Mouse (Mus musculus) midbrain, embryonic 12.5 days (tissue): ENCODE data around the gene Casp6. TPM values are rescaled to one million over a fixed set of nuclear protein-coding genes. Genes with fewer than 3 reads are reported as not detected.

Experiments
- ATAC-seq: fragments of 200-750 bp; cut with Nextera tagmentation; 2 replicates; pipeline ENCODE4 v1.8.0; 2017; ENCODE audit warnings: low read depth, moderate TSS enrichment, moderate library complexity; ENCODE audit not compliant: low FRiP score
- H3K27ac ChIP-seq: fragments of 300-500 bp; sonication (generic); replicated peaks from 2 replicates; pipeline ENCODE4 v1.5.1; 2016; ENCODE audit warnings: mild to moderate bottlenecking
- H3K27me3 ChIP-seq: fragments of 300-500 bp; sonication (generic); 2 replicates; pipeline ENCODE4 v1.6.1; 2016; ENCODE audit warnings: mild to moderate bottlenecking
- H3K36me3 ChIP-seq: fragments of 300-500 bp; sonication (generic); 2 replicates; pipeline ENCODE4 v1.6.1; 2016
- H3K4me1 ChIP-seq: fragments of 300-500 bp; sonication (generic); 2 replicates; pipeline ENCODE4 v1.6.1; 2016
- H3K4me2 ChIP-seq: fragments of 300-500 bp; sonication (generic); replicated peaks from 2 replicates; pipeline ENCODE4 v1.6.1; 2016; ENCODE audit warnings: mild to moderate bottlenecking, moderate library complexity
- H3K4me3 ChIP-seq: fragments of 300-500 bp; sonication (generic); 2 replicates; pipeline ENCODE4 v1.5.1; 2016; ENCODE audit warnings: mild to moderate bottlenecking
- H3K9ac ChIP-seq: fragments of 300-500 bp; sonication (generic); replicated peaks from 2 replicates; pipeline ENCODE4 v1.6.1; 2016; ENCODE audit warnings: mild to moderate bottlenecking, moderate library complexity
- H3K9me3 ChIP-seq: fragments of 300-500 bp; sonication (generic); 2 replicates; pipeline ENCODE4 v1.6.1; 2016; ENCODE audit warnings: mild to moderate bottlenecking
- WGBS: fragments of 180-500 bp; shearing (Covaris S2); methylation state at CpG from one replicate; pipeline ENCODE4 v1.1.7; 2016; 5-methylcytosine and 5-hydroxymethylcytosine counted together
- polyA plus RNA-seq: library from polyadenylated mRNA; unstranded; fragments of >200 nt; fragmentation: Nextera tagmentation; extraction: Ambion mirVana; gene quantifications from 2 replicates; pipeline ENCODE4 v1.2.1, GENCODE M21; 2016

The Casp6 gene
- polyA plus RNA-seq, 1 experiment from 2014 or later: 56.3 TPM

DNA sequence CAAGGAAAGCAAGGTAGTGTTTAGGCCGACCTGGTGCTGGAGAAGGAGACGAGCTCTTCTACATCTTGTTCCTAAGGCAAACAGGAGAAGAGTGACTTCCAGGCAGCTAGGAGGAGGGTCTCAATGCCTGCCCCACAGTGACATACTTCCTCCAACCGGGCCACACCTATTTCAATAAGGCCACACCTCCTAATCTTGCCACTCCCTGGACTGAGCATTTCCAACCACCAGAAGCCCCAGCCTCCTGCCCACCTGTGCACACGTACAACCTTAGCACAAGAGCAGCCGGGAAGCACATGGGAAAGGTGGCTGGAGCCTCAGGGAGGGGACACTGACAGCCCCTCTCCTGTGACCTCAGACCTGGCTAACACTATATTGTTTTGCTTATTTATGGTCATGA is 9.2 kb upstream of the Casp6 start:
- H3K27ac ChIP-seq: no peak overlapping the region
- no peak for ATAC-seq
- H3K36me3 ChIP-seq: no peaks in the 10 kb centered on the region
- WGBS: 86% methylated on average over 5 of the region's 5 CpGs
- no peak overlapping the region for H3K4me3 ChIP-seq
- H3K9ac ChIP-seq: no peak overlapping the region
- no peaks in the 10 kb centered on the region for H3K4me1 ChIP-seq
- H3K9me3 ChIP-seq: no peaks in the 10 kb centered on the region
- no peaks in the 10 kb centered on the region for H3K27me3 ChIP-seq
- no peak overlapping the region for H3K4me2 ChIP-seq

DNA sequence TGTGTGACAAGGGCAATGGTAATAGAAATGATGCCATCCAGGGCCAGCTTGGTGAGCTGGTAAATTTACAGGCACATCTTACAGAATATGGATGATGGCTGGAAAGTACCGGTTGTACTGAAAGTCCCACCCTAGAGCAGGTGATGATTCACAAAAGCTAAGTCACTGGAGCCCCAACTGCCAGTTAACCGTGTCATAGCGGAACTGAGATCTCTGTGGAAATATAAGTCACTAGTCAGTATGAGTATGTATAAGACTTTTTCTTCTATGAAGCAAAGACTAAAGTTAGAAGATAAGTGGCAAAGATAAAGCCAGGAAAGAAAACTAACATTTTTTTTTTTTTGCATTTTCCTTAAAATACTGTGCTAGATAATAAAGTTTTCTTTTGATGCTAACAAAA is 8.1 kb upstream of the Casp6 start:
- H3K27ac ChIP-seq: no peak overlapping the region
- no peaks in the 10 kb centered on the region for H3K36me3 ChIP-seq
- no peak for ATAC-seq
- no peak overlapping the region for H3K4me2 ChIP-seq
- no peaks in the 10 kb centered on the region for H3K4me1 ChIP-seq
- H3K9ac ChIP-seq: no peak overlapping the region
- no peaks in the 10 kb centered on the region for H3K27me3 ChIP-seq
- WGBS: 94% methylated on average over 3 of the region's 3 CpGs
- H3K4me3 ChIP-seq: no peak overlapping the region
- no peaks in the 10 kb centered on the region for H3K9me3 ChIP-seq

- Histone ChIP-seq H3K4me3 (no peak overlapping the region), H3K27me3 (no peaks in the 10 kb centered on the region), H3K9me3 (no peaks in the 10 kb centered on the region), H3K36me3 (no peaks in the 10 kb centered on the region), H3K27ac (no peak overlapping the region), H3K4me2 (no peak overlapping the region), H3K9ac (no peak overlapping the region), H3K4me1 (peaks cover 6% of the 10 kb centered on the region; the same call in 1 of the 2 replicates)
- ATAC-seq: no peak
- 86% methylated on average over 6 of the region's 6 CpGs for WGBS
These were observed 4.6 kb upstream of the Casp6 start for GRCm38 (mm10) chr3:129896591-129896990.

- no peak overlapping the region for H3K9ac ChIP-seq
- H3K4me1 ChIP-seq: peaks cover 13% of the 10 kb centered on the region
- H3K9me3 ChIP-seq: no peaks in the 10 kb centered on the region
- no peak overlapping the region for H3K4me3 ChIP-seq
- no peak overlapping the region for H3K27ac ChIP-seq
- H3K27me3 ChIP-seq: 0 out of 2 replicates have a peak, but pooled peaks cover 4% of the 10 kb centered on the region
- no peak overlapping the region for H3K4me2 ChIP-seq
- WGBS: 70% methylated on average over 4 of the region's 4 CpGs
- ATAC-seq: no peak
- H3K36me3 ChIP-seq: no peaks in the 10 kb centered on the region
These were observed 2.3 kb upstream of the Casp6 start for GRCm38 (mm10) chr3:129898886-129899285.

- no peak for ATAC-seq
- no peak overlapping the region for H3K4me3 ChIP-seq
- no peak overlapping the region for H3K27ac ChIP-seq
- 0 out of 2 replicates have a peak, but pooled peaks cover 4% of the 10 kb centered on the region for H3K27me3 ChIP-seq
- peaks cover 13% of the 10 kb centered on the region for H3K4me1 ChIP-seq
- no peaks in the 10 kb centered on the region for H3K9me3 ChIP-seq
- no peak overlapping the region for H3K4me2 ChIP-seq
- H3K9ac ChIP-seq: no peak overlapping the region
- 93% methylated on average over 3 of the region's 3 CpGs for WGBS
- H3K36me3 ChIP-seq: 0 out of 2 replicates have a peak, but pooled peaks cover 4% of the 10 kb centered on the region
These were observed 2.1 kb downstream of the Casp6 start for GRCm38 (mm10) chr3:129903369-129903768.

DNA sequence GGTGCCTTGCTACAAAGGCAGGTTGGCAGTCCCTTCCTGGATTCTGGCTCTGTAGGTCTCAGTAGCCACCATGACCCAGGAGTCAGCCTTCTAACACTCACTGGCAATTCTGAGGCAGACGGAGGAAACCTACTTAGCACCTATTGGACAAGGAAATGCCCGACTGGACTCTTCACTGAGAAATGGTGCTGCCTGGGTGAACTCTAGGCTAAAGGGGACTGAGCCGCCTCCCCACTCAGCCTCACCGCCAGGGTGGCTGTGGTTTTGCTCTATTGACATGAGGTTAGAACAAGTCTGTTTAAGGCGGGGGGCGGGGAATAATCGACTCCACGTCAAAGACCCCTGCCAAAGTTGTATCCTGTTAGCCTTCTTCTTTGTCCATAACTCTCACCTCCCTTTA is 2.6 kb downstream of the Casp6 start:
- Histone ChIP-seq H3K27me3 (0 out of 2 replicates have a peak, but pooled peaks cover 4% of the 10 kb centered on the region), H3K27ac (no peak overlapping the region), H3K4me1 (peaks cover 13% of the 10 kb centered on the region), H3K9me3 (no peaks in the 10 kb centered on the region), H3K9ac (no peak overlapping the region), H3K4me3 (no peak overlapping the region), H3K36me3 (0 out of 2 replicates have a peak, but pooled peaks cover 9% of the 10 kb centered on the region), H3K4me2 (no peak overlapping the region)
- ATAC-seq: no peak
- WGBS: 85% methylated on average over 8 of the region's 8 CpGs

- H3K4me2 ChIP-seq: no peak overlapping the region
- H3K27ac ChIP-seq: no peak overlapping the region
- no peak overlapping the region for H3K9ac ChIP-seq
- peaks cover 14% of the 10 kb centered on the region for H3K36me3 ChIP-seq
- H3K4me3 ChIP-seq: no peak overlapping the region
- 90% methylated on average over 7 of the region's 7 CpGs for WGBS
- 0 out of 2 replicates have a peak, but pooled peaks cover 4% of the 10 kb centered on the region for H3K27me3 ChIP-seq
- H3K4me1 ChIP-seq: peaks cover 13% of the 10 kb centered on the region
- ATAC-seq: no peak
- no peaks in the 10 kb centered on the region for H3K9me3 ChIP-seq
These were observed 3.3 kb downstream of the Casp6 start for GRCm38 (mm10) chr3:129904381-129905132.

DNA sequence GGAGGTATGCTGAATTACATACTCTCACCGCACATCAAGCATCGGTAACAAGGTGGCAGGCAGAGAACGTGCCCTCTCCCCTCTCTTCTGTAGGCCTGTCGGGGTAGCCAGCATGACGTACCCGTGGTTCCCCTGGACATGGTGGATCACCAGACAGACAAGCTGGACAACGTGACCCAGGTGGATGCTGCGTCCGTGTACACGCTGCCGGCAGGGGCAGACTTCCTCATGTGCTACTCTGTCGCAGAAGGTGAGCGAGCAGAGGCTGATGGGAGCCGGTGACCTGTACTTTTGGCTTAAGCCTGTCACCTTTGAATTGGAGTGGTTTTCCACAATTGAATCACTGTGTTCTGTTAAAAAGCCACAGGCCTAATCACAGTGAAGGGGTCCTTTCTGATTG is 10.8 kb downstream of the Casp6 start:
- H3K36me3 ChIP-seq: peaks cover 33% of the 10 kb centered on the region
- no peak overlapping the region for H3K9ac ChIP-seq
- no peak overlapping the region for H3K27ac ChIP-seq
- no peak overlapping the region for H3K4me3 ChIP-seq
- no peaks in the 10 kb centered on the region for H3K27me3 ChIP-seq
- H3K4me2 ChIP-seq: no peak overlapping the region
- WGBS: 94% methylated on average over 14 of the region's 14 CpGs
- ATAC-seq: no peak
- H3K4me1 ChIP-seq: no peaks in the 10 kb centered on the region
- H3K9me3 ChIP-seq: no peaks in the 10 kb centered on the region

- Histone ChIP-seq H3K4me2 (no peak overlapping the region), H3K27ac (no peak overlapping the region), H3K4me3 (no peak overlapping the region), H3K9me3 (no peaks in the 10 kb centered on the region), H3K27me3 (no peaks in the 10 kb centered on the region), H3K36me3 (peaks cover 30% of the 10 kb centered on the region), H3K9ac (no peak overlapping the region), H3K4me1 (no peaks in the 10 kb centered on the region)
- 95% methylated on average over 13 of the region's 13 CpGs for WGBS
- no peak for ATAC-seq
These were observed 12.0 kb downstream of the Casp6 start for GRCm38 (mm10) chr3:129913241-129913640.

- Histone ChIP-seq H3K4me2 (no peak overlapping the region), H3K36me3 (peaks cover 4% of the 10 kb centered on the region; the same call in 1 of the 2 replicates), H3K27ac (no peak overlapping the region), H3K9me3 (no peaks in the 10 kb centered on the region), H3K4me1 (no peaks in the 10 kb centered on the region), H3K9ac (no peak overlapping the region), H3K4me3 (no peak overlapping the region), H3K27me3 (no peaks in the 10 kb centered on the region)
- ATAC-seq: no peak
- WGBS: 86% methylated on average over 3 of the region's 3 CpGs
These were observed 16.2 kb downstream of the Casp6 start for GRCm38 (mm10) chr3:129917424-129917823.

DNA sequence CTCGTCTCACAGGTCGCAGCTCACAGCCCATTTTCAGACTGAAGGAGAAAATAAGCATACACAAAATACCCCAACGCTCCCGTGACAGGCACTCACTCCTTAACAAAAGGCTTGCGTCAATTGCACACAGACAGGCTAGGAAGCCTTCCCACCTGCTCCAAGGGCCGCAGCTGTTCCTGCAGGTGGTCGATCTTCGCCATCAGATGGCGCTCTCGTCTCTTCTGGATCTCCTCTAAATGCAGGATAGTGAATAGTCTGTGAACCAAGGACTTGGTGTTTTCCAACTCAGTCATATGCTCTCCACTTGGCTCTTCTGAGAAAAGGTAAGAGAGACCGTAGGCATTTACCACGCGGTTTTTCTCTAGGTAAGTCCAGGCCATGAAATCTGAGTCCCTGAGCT is 17.2 kb downstream of the Casp6 start:
- Histone ChIP-seq H3K27me3 (no peaks in the 10 kb centered on the region), H3K4me2 (no peak overlapping the region), H3K4me1 (no peaks in the 10 kb centered on the region), H3K36me3 (peaks cover under 1% of the 10 kb centered on the region; the same call in 1 of the 2 replicates), H3K9me3 (no peaks in the 10 kb centered on the region), H3K9ac (no peak overlapping the region), H3K27ac (no peak overlapping the region), H3K4me3 (no peak overlapping the region)
- WGBS: 15% methylated on average over 13 of the region's 13 CpGs
- peak; percentile 74; the same call in 1 of the 2 replicates for ATAC-seq

- Histone ChIP-seq H3K4me2 (no peak overlapping the region), H3K9me3 (peaks cover 3% of the 10 kb centered on the region; the same call in 1 of the 2 replicates), H3K27me3 (no peaks in the 10 kb centered on the region), H3K9ac (no peak overlapping the region), H3K27ac (no peak overlapping the region), H3K36me3 (no peaks in the 10 kb centered on the region), H3K4me1 (no peaks in the 10 kb centered on the region), H3K4me3 (no peak overlapping the region)
- WGBS: 88% methylated on average over 7 of the region's 7 CpGs
- ATAC-seq: no peak
These were observed 22.4 kb downstream of the Casp6 start for GRCm38 (mm10) chr3:129923581-129923980.
